Mouse (Mus musculus): Measurements from ENCODE around the gene Sytl1.

GRCm38 (mm10) chr4:133210788-133211390 lies 52.0 kb downstream of the Sytl1 start:
- TF ChIP-seq CTCF (IDR thresholded peaks at IDR 0.05; ENCODE audit: low read depth) (no peak), EP300 (IDR thresholded peaks at IDR 0.05; ENCODE audit: low read depth) (no peak)

Data from heart, postnatal 0 days (tissue).